Mouse (Mus musculus): ENCODE results near the gene Tmc7. TPM values are rescaled to one million over a fixed set of nuclear protein-coding genes. Genes with fewer than 3 reads are reported as not detected.

The Tmc7 gene
- polyA plus RNA-seq, 1 experiment from 2014 or later: 9.4 TPM

- peaks cover 8% of the 10 kb centered on the region for H3K36me3 ChIP-seq
- peak; percentile 97 for ATAC-seq (ENCODE audit: low FRiP score, low read depth)
- under 1% methylated on average over 36 of the region's 36 CpGs for WGBS
- H3K4me2 ChIP-seq (replicated peaks): peak overlapping the region; percentile 69
- H3K9me3 ChIP-seq: no peaks in the 10 kb centered on the region
- H3K9ac ChIP-seq: peak overlapping the region; percentile 68
- no peaks in the 10 kb centered on the region for H3K4me1 ChIP-seq
- peak overlapping the region; percentile 90 for H3K27ac ChIP-seq
- peak overlapping the region; percentile 71 for H3K4me3 ChIP-seq
- no peaks in the 10 kb centered on the region for H3K27me3 ChIP-seq (replicated peaks)
Observed at GRCm38 (mm10) chr7:118532519-118533177, 51.9 kb downstream of the Tmc7 start.

DNA sequence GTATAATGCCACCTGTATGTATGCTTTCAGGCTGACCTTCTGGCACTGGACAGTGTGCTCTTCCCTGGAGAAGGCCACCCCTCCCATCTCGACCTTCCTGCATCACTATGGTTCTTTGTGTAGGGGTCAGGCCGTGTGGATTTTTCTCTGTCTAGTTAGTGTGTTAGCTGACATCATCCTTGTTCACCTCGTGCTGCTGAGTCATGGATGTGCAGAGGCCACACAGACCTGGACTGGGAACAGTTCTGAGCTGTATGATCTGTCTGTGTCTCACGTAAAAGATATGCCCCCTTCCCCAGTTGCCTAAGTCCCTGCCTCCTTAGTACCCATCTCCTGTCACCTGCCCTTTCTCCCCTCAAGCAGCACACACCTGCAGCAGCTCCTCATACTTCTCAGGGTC, 57.6 kb downstream of the Tmc7 start:
- Histone ChIP-seq H3K9ac (no peak overlapping the region), H3K4me1 (no peaks in the 10 kb centered on the region), H3K4me2 (replicated peaks) (no peak overlapping the region), H3K27ac (no peak overlapping the region), H3K36me3 (peaks cover 33% of the 10 kb centered on the region), H3K4me3 (no peak overlapping the region), H3K27me3 (replicated peaks) (no peaks in the 10 kb centered on the region), H3K9me3 (no peaks in the 10 kb centered on the region)
- ATAC-seq (ENCODE audit: low FRiP score, low read depth): no peak
- 85% methylated on average over 4 of the region's 4 CpGs for WGBS

- H3K27ac ChIP-seq: no peak overlapping the region
- no peaks in the 10 kb centered on the region for H3K4me1 ChIP-seq
- no peak for ATAC-seq (ENCODE audit: low FRiP score, low read depth)
- H3K9me3 ChIP-seq: no peaks in the 10 kb centered on the region
- H3K9ac ChIP-seq: no peak overlapping the region
- no peak overlapping the region for H3K4me3 ChIP-seq
- 88% methylated on average over 5 of the region's 5 CpGs for WGBS
- H3K4me2 ChIP-seq (replicated peaks): no peak overlapping the region
- H3K27me3 ChIP-seq (replicated peaks): no peaks in the 10 kb centered on the region
- H3K36me3 ChIP-seq: peaks cover 19% of the 10 kb centered on the region
Observed at GRCm38 (mm10) chr7:118522077-118522476, 62.5 kb downstream of the Tmc7 start.

DNA sequence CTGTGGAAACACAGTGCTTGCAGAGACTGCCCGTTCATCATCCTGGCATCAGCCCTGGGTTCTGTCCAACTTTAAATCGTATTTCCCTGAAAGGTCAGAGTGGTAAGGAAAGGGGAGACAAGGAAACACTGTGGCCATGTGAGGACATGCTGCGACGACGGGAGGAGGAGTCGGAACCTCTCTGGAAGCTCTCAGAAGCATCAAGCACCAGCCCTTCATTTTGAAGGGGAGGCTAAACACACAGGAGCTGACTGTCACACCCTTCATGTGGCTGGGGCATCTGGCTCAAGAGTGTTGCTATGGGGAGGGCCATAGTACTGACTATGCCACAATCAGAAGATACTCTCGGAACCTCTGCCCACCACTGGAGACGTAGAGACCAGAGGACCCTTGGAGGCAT, 64.9 kb downstream of the Tmc7 start:
- WGBS: 82% methylated on average over 8 of the region's 8 CpGs
- Histone ChIP-seq H3K4me2 (replicated peaks) (no peak overlapping the region), H3K27ac (no peak overlapping the region), H3K9ac (no peak overlapping the region), H3K9me3 (no peaks in the 10 kb centered on the region), H3K4me3 (no peak overlapping the region), H3K27me3 (replicated peaks) (no peaks in the 10 kb centered on the region), H3K36me3 (no peaks in the 10 kb centered on the region), H3K4me1 (no peaks in the 10 kb centered on the region)
- ATAC-seq (ENCODE audit: low FRiP score, low read depth): no peak

GRCm38 (mm10) chr7:118518687-118519086, 65.8 kb downstream of the Tmc7 start:
- ATAC-seq (ENCODE audit: low FRiP score, low read depth): peak; percentile 66
- no peaks in the 10 kb centered on the region for H3K36me3 ChIP-seq
- H3K9me3 ChIP-seq: no peaks in the 10 kb centered on the region
- no peak overlapping the region for H3K27ac ChIP-seq
- WGBS: 1% methylated on average over 18 of the region's 18 CpGs
- H3K9ac ChIP-seq: no peak overlapping the region
- H3K4me3 ChIP-seq: no peak overlapping the region
- no peaks in the 10 kb centered on the region for H3K27me3 ChIP-seq (replicated peaks)
- no peaks in the 10 kb centered on the region for H3K4me1 ChIP-seq
- peak overlapping the region; percentile 24; the same call in 1 of the 2 replicates for H3K4me2 ChIP-seq (replicated peaks)

DNA sequence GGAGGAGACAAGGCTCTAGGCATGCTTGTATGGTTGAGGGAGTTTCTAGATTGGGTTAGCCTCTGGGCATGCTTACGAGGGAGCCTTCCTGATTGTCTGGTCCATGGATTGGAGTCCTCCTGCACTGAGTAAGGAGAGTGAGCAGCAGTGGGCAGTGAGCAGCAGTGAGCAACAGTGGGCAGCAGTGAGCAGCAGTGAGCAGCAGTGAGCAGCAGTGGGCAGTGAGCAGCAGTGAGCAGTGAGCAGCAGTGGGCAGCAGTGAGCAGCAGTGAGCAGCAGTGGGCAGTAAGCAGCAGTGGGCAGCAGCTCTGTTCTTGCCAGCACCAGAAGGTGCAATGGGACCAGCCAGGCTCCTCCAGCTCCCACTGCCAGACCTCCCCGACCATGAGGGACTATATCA, 66.7 kb downstream of the Tmc7 start:
- Histone ChIP-seq H3K27me3 (replicated peaks) (no peaks in the 10 kb centered on the region), H3K27ac (no peak overlapping the region), H3K4me1 (no peaks in the 10 kb centered on the region), H3K36me3 (no peaks in the 10 kb centered on the region), H3K9ac (no peak overlapping the region), H3K4me3 (no peak overlapping the region), H3K4me2 (replicated peaks) (no peak overlapping the region), H3K9me3 (no peaks in the 10 kb centered on the region)
- WGBS: 73% methylated on average over 2 of the region's 2 CpGs
- no peak for ATAC-seq (ENCODE audit: low FRiP score, low read depth)

- no peaks in the 10 kb centered on the region for H3K9me3 ChIP-seq
- no peak overlapping the region for H3K4me2 ChIP-seq (replicated peaks)
- H3K4me3 ChIP-seq: no peak overlapping the region
- WGBS: 82% methylated on average over 7 of the region's 7 CpGs
- no peaks in the 10 kb centered on the region for H3K36me3 ChIP-seq
- ATAC-seq (ENCODE audit: low FRiP score, low read depth): no peak
- no peak overlapping the region for H3K9ac ChIP-seq
- H3K27me3 ChIP-seq (replicated peaks): no peaks in the 10 kb centered on the region
- H3K4me1 ChIP-seq: no peaks in the 10 kb centered on the region
- no peak overlapping the region for H3K27ac ChIP-seq
Observed at GRCm38 (mm10) chr7:118508556-118508955, 76.0 kb downstream of the Tmc7 start.

DNA sequence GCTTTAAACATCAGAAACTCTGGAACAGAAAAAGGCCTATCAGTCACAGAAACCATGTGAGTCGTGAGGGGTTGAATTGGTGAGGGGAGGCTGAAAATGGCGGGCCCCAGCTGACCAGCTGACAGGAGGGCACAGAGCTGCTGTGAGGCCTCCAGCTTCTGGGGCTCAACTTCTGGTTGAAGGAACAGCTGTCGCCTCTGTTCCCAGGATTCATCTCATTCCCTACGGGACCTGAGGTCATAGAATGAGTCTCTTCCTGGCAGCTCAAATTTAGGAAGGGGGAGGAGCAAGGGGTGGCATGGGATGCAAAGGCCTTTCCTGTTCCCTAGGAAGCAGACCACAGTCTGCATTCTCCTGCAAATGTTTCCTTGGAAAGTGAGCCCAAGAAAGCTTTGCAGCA, 80.7 kb downstream of the Tmc7 start:
- H3K4me1 ChIP-seq: no peaks in the 10 kb centered on the region
- 75% methylated on average over 4 of the region's 4 CpGs for WGBS
- no peak overlapping the region for H3K4me2 ChIP-seq (replicated peaks)
- no peak for ATAC-seq (ENCODE audit: low FRiP score, low read depth)
- no peaks in the 10 kb centered on the region for H3K9me3 ChIP-seq
- no peak overlapping the region for H3K4me3 ChIP-seq
- H3K36me3 ChIP-seq: no peaks in the 10 kb centered on the region
- H3K9ac ChIP-seq: no peak overlapping the region
- no peaks in the 10 kb centered on the region for H3K27me3 ChIP-seq (replicated peaks)
- no peak overlapping the region for H3K27ac ChIP-seq

DNA sequence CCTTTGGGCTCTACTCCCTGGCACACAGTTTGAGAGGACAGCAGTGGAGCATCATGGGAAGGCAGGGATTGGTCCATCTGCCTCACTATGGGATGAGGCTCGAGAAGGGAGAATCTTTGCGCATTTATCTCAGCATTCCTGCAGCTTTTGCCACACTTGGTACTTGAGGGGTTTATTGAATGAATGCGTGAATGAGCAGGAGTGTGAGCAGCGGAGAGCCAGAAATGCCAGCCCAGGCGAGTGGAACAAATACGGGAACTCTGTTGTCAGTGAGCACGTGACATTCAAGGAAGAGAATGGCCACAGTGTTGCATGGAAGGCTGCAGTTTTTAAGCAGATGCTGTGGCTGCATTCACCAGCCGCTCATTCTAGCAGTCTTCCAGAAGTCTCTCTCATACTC, 82.2 kb downstream of the Tmc7 start:
- WGBS: 74% methylated on average over 8 of the region's 8 CpGs
- Histone ChIP-seq H3K9ac (no peak overlapping the region), H3K27me3 (replicated peaks) (no peaks in the 10 kb centered on the region), H3K9me3 (0 out of 2 replicates have a peak, but pooled peaks cover 7% of the 10 kb centered on the region), H3K27ac (no peak overlapping the region), H3K4me1 (no peaks in the 10 kb centered on the region), H3K4me3 (no peak overlapping the region), H3K36me3 (no peaks in the 10 kb centered on the region), H3K4me2 (replicated peaks) (no peak overlapping the region)
- no peak for ATAC-seq (ENCODE audit: low FRiP score, low read depth)

DNA sequence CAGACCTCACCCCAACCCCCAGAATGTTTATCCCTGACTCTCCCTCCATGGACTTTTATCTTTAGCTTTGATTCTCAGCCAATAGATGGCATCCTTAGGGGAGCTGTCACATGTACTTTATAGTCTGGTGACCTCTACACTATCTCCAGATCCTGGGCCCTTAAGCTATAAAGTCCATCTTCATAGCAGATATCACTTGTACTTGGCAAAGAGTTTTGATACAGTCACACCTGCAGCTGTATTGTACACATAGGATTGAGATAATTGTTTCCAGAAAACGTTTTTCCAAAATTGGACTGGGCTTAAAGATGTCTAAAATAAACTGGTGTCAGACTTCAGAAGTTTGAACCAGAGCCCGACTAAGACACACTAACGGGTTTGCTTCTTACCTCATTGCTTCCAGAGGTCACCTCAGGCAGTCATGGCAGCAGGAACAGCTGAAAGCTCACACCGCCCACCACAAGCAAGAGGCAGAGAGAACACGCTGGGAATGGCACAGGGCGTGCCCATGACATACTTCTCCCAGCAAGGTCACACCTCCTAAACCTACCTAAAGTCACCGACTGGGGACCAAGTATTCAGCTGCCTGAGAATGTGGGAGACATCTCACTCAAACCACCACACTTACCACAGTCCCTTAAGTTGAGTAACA, 84.6 kb downstream of the Tmc7 start:
- Histone ChIP-seq H3K4me2 (replicated peaks) (no peak overlapping the region), H3K36me3 (no peaks in the 10 kb centered on the region), H3K4me1 (no peaks in the 10 kb centered on the region), H3K9ac (no peak overlapping the region), H3K27me3 (replicated peaks) (no peaks in the 10 kb centered on the region), H3K4me3 (no peak overlapping the region), H3K9me3 (0 out of 2 replicates have a peak, but pooled peaks cover 7% of the 10 kb centered on the region), H3K27ac (no peak overlapping the region)
- WGBS: 79% methylated on average over 7 of the region's 7 CpGs
- no peak for ATAC-seq (ENCODE audit: low FRiP score, low read depth)

DNA sequence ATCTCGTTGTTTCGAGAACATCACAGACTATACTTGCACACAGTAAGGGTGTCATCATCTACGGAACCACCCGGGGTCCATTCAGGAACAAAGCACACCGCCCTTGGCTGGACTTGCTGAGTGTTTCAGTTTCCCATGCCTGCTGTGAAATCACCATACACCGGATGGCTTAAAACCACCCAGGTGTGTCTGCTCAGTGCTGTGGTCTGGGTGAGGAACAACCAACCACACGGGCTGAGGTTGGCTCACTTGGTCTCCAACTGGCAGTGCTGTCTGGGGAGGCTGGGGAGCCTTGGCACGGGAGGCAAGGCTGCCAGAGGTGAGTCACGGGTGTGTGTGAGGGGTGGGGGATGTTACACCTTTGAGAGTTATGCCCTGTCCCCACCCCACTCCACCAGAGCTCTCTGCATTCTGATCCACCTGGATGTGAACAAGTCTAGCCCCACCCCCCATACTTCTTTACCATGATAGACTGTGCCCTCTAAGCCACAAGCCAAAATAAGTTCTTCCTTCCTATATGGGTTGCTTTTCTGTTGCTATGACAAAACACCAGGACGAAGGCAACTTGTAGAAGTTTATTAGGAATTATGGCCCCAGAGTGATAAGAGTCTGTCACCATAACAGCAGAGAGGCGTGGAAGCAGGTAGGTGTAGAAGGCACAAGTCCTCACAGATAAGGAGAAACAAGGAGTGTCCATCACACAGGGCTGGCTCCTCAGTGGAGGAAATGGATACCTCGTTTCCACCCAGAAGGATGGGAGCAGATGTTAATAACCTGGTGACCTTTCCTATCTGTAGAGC, 85.4 kb downstream of the Tmc7 start:
- H3K4me3 ChIP-seq: no peak overlapping the region
- WGBS: 89% methylated on average over 12 of the region's 12 CpGs
- H3K9me3 ChIP-seq: 0 out of 2 replicates have a peak, but pooled peaks cover 7% of the 10 kb centered on the region
- H3K27me3 ChIP-seq (replicated peaks): no peaks in the 10 kb centered on the region
- no peak overlapping the region for H3K4me2 ChIP-seq (replicated peaks)
- no peaks in the 10 kb centered on the region for H3K4me1 ChIP-seq
- H3K36me3 ChIP-seq: no peaks in the 10 kb centered on the region
- no peak for ATAC-seq (ENCODE audit: low FRiP score, low read depth)
- no peak overlapping the region for H3K9ac ChIP-seq
- no peak overlapping the region for H3K27ac ChIP-seq

GRCm38 (mm10) chr7:118494892-118495579, 89.5 kb downstream of the Tmc7 start:
- 0 out of 2 replicates have a peak, but pooled peaks cover 7% of the 10 kb centered on the region for H3K9me3 ChIP-seq
- no peak overlapping the region for H3K4me3 ChIP-seq
- WGBS: 78% methylated on average over 4 of the region's 4 CpGs
- no peaks in the 10 kb centered on the region for H3K36me3 ChIP-seq
- no peak overlapping the region for H3K9ac ChIP-seq
- H3K4me2 ChIP-seq (replicated peaks): no peak overlapping the region
- H3K27me3 ChIP-seq (replicated peaks): peaks cover 19% of the 10 kb centered on the region
- ATAC-seq (ENCODE audit: low FRiP score, low read depth): no peak
- H3K4me1 ChIP-seq: peaks cover 14% of the 10 kb centered on the region; the same call in 1 of the 2 replicates
- H3K27ac ChIP-seq: no peak overlapping the region

Measured in neural tube, embryonic 12.5 days (tissue).